Mouse (Mus musculus): ENCODE measurements at regions not wholly inside any gene's neighbourhood (a gene's known extent, or its start where the extent isn't known, plus 50 kb on each side); places are given as distances from the start of the nearest gene placed in this dataset.

DNA sequence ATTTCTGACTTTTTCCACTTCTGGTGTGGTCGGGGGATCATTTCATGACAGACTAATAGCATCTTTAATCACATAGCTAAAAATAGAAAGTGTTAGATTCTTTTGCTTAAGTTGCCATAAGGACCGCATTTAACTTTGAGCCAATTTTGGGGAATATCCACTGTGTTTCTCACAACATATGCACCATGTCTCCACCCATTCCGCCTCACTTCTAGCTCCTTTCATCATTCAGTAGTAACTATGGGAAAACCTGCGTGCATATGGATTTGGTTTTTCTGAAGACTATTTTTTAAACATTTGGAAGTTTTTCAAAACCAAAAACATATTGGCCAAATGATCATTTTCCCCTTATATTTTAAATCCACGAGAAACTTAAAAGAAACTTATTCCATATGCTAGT lies 639.2 kb downstream of the Robo2 start:
- Histone ChIP-seq H3K4me3 (ENCODE audit: insufficient read depth, low read depth, low read length) (no peak overlapping the region), H3K27me3 (replicated peaks; ENCODE audit: control insufficient read depth, insufficient read depth, low read length) (no peaks in the 10 kb centered on the region), H3K36me3 (ENCODE audit: control insufficient read depth, insufficient read depth, low read length) (no peaks in the 10 kb centered on the region), H3K4me1 (ENCODE audit: control insufficient read depth, insufficient read depth, low read length) (no peaks in the 10 kb centered on the region), H3K27ac (ENCODE audit: insufficient read depth, low read depth, low read length) (no peak overlapping the region)
- 86% methylated on average over 5 of the region's 5 CpGs for WGBS
- no peak for TF ChIP-seq CTCF (conservative IDR thresholded peaks at IDR 0.05; ENCODE audit: insufficient read depth, insufficient read length, low read depth, low read length)
- TF ChIP-seq POLR2A (IDR thresholded peaks at IDR 0.05; ENCODE audit: low read depth, low read length): no peak
- no peak for DNase-seq

DNA sequence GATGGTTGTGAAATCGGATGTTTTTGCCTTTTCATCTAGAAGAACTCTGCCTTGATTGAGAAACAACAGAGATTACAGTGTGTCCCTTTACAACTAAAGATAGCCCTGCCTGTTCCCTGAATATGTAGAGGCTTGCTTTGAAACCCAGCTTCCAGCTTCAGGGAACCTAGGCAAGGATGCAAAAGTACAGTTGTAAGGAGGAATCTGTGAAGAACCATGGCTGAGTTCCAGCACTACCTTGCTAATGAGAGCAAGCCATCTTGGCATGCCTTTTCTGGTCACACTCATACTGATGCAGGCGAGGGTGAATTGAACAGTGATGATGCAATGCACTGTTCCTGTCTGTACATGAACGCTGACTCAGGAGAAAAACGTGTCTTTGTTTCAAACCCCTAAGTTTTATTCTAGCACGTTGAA lies 641.2 kb downstream of the Robo2 start:
- H3K27ac ChIP-seq (ENCODE audit: insufficient read depth, low read depth, low read length): no peak overlapping the region
- no peaks in the 10 kb centered on the region for H3K36me3 ChIP-seq (ENCODE audit: control insufficient read depth, insufficient read depth, low read length)
- H3K4me3 ChIP-seq (ENCODE audit: insufficient read depth, low read depth, low read length): no peak overlapping the region
- no peak for DNase-seq
- no peaks in the 10 kb centered on the region for H3K4me1 ChIP-seq (ENCODE audit: control insufficient read depth, insufficient read depth, low read length)
- no peaks in the 10 kb centered on the region for H3K27me3 ChIP-seq (replicated peaks; ENCODE audit: control insufficient read depth, insufficient read depth, low read length)
- TF ChIP-seq CTCF (conservative IDR thresholded peaks at IDR 0.05; ENCODE audit: insufficient read depth, insufficient read length, low read depth, low read length): no peak
- no peak for TF ChIP-seq POLR2A (IDR thresholded peaks at IDR 0.05; ENCODE audit: low read depth, low read length)
- WGBS: 60% methylated on average over 5 of the region's 5 CpGs

DNA sequence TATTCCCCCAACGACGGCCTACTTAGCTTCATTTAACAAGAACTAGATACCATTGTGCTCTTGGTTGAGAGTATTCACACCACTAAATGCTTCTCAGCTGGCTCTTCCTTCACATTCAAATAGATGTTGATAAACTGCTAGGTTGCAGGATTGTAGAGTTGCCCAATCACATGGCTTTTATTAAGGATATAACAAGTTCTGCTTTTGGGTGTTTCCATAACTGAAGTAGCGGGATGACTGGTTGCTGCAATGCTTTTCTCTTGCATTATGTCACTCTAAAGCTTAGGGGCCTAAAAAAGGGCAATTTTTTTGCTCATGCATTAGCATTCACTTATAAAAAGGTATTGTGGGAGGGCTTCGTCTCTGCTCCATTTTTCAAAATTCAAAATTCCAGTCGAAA lies 641.9 kb downstream of the Robo2 start:
- H3K4me3 ChIP-seq (ENCODE audit: insufficient read depth, low read depth, low read length): no peak overlapping the region
- H3K4me1 ChIP-seq (ENCODE audit: control insufficient read depth, insufficient read depth, low read length): no peaks in the 10 kb centered on the region
- no peak overlapping the region for H3K27ac ChIP-seq (ENCODE audit: insufficient read depth, low read depth, low read length)
- WGBS: 86% methylated on average over 5 of the region's 5 CpGs
- no peak for TF ChIP-seq CTCF (conservative IDR thresholded peaks at IDR 0.05; ENCODE audit: insufficient read depth, insufficient read length, low read depth, low read length)
- no peak for TF ChIP-seq POLR2A (IDR thresholded peaks at IDR 0.05; ENCODE audit: low read depth, low read length)
- no peaks in the 10 kb centered on the region for H3K27me3 ChIP-seq (replicated peaks; ENCODE audit: control insufficient read depth, insufficient read depth, low read length)
- no peaks in the 10 kb centered on the region for H3K36me3 ChIP-seq (ENCODE audit: control insufficient read depth, insufficient read depth, low read length)
- no peak for DNase-seq

DNA sequence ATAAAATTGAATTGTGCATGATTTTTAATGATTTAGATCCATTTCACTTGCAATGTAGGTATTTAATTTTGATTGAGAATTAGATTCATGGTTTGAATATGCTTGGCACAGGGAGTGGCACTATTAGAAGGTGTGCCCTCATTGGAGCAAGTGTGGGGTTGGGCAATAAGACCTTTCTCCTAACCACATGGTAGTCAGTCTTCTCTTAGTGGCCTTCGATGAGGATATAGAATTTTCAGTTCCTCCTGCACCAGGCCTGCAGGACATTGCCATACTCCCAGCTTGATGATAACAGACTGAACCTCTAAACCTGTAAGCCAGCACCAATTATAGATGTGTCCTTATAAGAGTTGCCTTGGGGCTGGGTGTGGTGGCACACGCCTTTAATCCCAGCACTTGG lies 642.9 kb downstream of the Robo2 start:
- WGBS: 95% methylated on average over 2 of the region's 2 CpGs
- Histone ChIP-seq H3K4me1 (ENCODE audit: control insufficient read depth, insufficient read depth, low read length) (no peaks in the 10 kb centered on the region), H3K36me3 (ENCODE audit: control insufficient read depth, insufficient read depth, low read length) (no peaks in the 10 kb centered on the region), H3K4me3 (ENCODE audit: insufficient read depth, low read depth, low read length) (no peak overlapping the region), H3K27me3 (replicated peaks; ENCODE audit: control insufficient read depth, insufficient read depth, low read length) (no peaks in the 10 kb centered on the region), H3K27ac (ENCODE audit: insufficient read depth, low read depth, low read length) (no peak overlapping the region)
- no peak for DNase-seq
- TF ChIP-seq POLR2A (IDR thresholded peaks at IDR 0.05; ENCODE audit: low read depth, low read length) (no peak), CTCF (conservative IDR thresholded peaks at IDR 0.05; ENCODE audit: insufficient read depth, insufficient read length, low read depth, low read length) (no peak)

DNA sequence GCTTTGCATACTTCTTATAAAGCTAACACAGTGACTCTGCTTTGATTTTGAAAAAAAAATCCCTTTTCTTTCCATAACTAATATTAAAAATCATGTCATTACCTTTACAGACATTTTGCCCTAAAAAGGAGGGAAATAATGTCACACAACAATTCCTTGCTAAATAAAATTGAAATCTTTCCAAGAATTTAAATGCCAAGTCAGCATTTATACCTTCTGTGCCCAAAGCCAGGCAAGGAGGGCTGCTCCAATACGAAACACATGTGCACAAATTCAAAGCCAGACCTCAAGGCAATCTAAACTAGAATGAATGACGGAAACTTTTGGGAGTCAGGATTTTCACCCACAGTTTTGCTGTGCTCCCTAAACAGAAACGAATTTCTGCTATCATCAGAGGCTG lies 646.4 kb downstream of the Robo2 start:
- no peak for TF ChIP-seq POLR2A (IDR thresholded peaks at IDR 0.05; ENCODE audit: low read depth, low read length)
- TF ChIP-seq CTCF (conservative IDR thresholded peaks at IDR 0.05; ENCODE audit: insufficient read depth, insufficient read length, low read depth, low read length): no peak
- 88% methylated on average over 3 of the region's 3 CpGs for WGBS
- no peaks in the 10 kb centered on the region for H3K27me3 ChIP-seq (replicated peaks; ENCODE audit: control insufficient read depth, insufficient read depth, low read length)
- no peak overlapping the region for H3K4me3 ChIP-seq (ENCODE audit: insufficient read depth, low read depth, low read length)
- no peak for DNase-seq
- H3K4me1 ChIP-seq (ENCODE audit: control insufficient read depth, insufficient read depth, low read length): no peaks in the 10 kb centered on the region
- H3K36me3 ChIP-seq (ENCODE audit: control insufficient read depth, insufficient read depth, low read length): no peaks in the 10 kb centered on the region
- no peak overlapping the region for H3K27ac ChIP-seq (ENCODE audit: insufficient read depth, low read depth, low read length)

DNA sequence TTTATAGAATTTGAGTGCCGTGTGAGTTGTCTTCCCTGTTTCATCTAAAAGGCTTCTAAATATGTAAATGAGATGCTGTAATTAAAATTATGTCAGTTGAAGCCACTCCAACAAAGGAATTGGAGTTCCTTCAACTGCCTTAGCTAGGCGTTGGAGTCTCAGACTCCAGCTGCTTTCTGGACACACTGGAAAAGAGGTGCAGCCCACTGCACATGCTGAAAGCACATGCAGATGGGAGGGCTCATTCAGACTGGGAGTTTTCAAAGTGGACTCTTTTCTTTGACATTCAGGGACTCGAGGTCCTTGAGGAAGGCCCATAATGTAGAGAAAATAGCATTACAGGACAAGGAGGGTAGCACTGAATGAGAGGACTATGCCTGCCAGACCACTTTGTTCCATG lies 650.7 kb downstream of the Robo2 start:
- H3K27ac ChIP-seq (ENCODE audit: insufficient read depth, low read depth, low read length): no peak overlapping the region
- H3K4me1 ChIP-seq (ENCODE audit: control insufficient read depth, insufficient read depth, low read length): no peaks in the 10 kb centered on the region
- no peak for DNase-seq
- H3K4me3 ChIP-seq (ENCODE audit: insufficient read depth, low read depth, low read length): no peak overlapping the region
- H3K36me3 ChIP-seq (ENCODE audit: control insufficient read depth, insufficient read depth, low read length): no peaks in the 10 kb centered on the region
- 73% methylated on average over 3 of the region's 3 CpGs for WGBS
- H3K27me3 ChIP-seq (replicated peaks; ENCODE audit: control insufficient read depth, insufficient read depth, low read length): no peaks in the 10 kb centered on the region
- TF ChIP-seq POLR2A (IDR thresholded peaks at IDR 0.05; ENCODE audit: low read depth, low read length): no peak
- TF ChIP-seq CTCF (conservative IDR thresholded peaks at IDR 0.05; ENCODE audit: insufficient read depth, insufficient read length, low read depth, low read length): no peak

DNA sequence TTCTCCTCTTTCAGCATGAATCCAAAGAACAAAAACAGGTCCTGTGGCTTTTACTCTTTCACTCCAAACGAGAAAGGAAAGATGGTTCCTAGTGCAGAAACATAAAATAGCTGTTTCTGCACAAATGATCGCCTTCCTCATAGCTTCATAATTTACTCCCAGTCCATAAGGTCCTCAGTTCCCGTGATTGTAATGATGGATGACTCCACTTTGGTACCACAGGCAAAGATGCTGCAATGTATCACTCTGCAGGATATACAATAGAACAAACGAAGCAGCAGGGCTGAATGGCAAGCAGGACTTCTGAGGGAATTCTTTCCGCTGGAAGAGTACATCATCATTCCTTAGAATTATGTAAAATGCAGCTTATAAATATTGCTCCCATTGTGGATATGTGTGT lies 652.8 kb downstream of the Robo2 start:
- Histone ChIP-seq H3K4me3 (ENCODE audit: insufficient read depth, low read depth, low read length) (no peak overlapping the region), H3K36me3 (ENCODE audit: control insufficient read depth, insufficient read depth, low read length) (no peaks in the 10 kb centered on the region), H3K27ac (ENCODE audit: insufficient read depth, low read depth, low read length) (no peak overlapping the region), H3K4me1 (ENCODE audit: control insufficient read depth, insufficient read depth, low read length) (no peaks in the 10 kb centered on the region), H3K27me3 (replicated peaks; ENCODE audit: control insufficient read depth, insufficient read depth, low read length) (no peaks in the 10 kb centered on the region)
- TF ChIP-seq CTCF (conservative IDR thresholded peaks at IDR 0.05; ENCODE audit: insufficient read depth, insufficient read length, low read depth, low read length) (no peak), POLR2A (IDR thresholded peaks at IDR 0.05; ENCODE audit: low read depth, low read length) (no peak)
- no peak for DNase-seq
- WGBS: 64% methylated on average over 5 of the region's 5 CpGs

DNA sequence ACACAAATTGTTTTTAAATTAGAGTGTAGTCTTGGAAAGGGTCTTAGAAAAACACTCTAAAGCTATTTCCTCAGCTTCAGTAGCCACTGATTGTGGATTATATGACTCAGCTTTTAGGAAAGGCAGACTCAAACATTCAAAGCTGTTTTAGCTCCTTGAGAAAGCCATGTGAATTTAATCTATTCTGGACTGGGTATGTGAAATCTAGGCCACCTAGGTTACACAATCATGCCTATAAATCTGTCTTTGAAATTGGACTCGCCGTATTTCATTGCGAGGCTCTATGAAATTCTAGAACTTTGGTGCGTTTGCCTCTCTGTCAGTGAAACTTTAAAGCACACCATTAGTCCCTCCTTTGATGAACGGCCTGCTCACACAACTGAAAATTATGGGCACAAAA lies 657.3 kb downstream of the Robo2 start:
- no peak for DNase-seq
- TF ChIP-seq POLR2A (IDR thresholded peaks at IDR 0.05; ENCODE audit: low read depth, low read length): no peak
- no peak for TF ChIP-seq CTCF (conservative IDR thresholded peaks at IDR 0.05; ENCODE audit: insufficient read depth, insufficient read length, low read depth, low read length)
- Histone ChIP-seq H3K27me3 (replicated peaks; ENCODE audit: control insufficient read depth, insufficient read depth, low read length) (no peaks in the 10 kb centered on the region), H3K36me3 (ENCODE audit: control insufficient read depth, insufficient read depth, low read length) (no peaks in the 10 kb centered on the region), H3K4me1 (ENCODE audit: control insufficient read depth, insufficient read depth, low read length) (no peaks in the 10 kb centered on the region), H3K4me3 (ENCODE audit: insufficient read depth, low read depth, low read length) (no peak overlapping the region), H3K27ac (ENCODE audit: insufficient read depth, low read depth, low read length) (no peak overlapping the region)
- WGBS: 30% methylated on average over 5 of the region's 5 CpGs
